Mouse (Mus musculus): ENCODE results near the gene Cacnb2. TPM values are rescaled to one million over a fixed set of nuclear protein-coding genes. Genes with fewer than 3 reads are reported as not detected.

Gene Cacnb2
- total RNA-seq (2021), result 10 to 100 TPM; 66.3 to 74.0 TPM
- long read RNA-seq, experiment 1, transcript Cacnb2-214 (13 exons, 2,117 nt), result major isoform, 28 of 35 reads
- long read RNA-seq, experiment 1, partial matches to known transcripts, result 1 of 35 reads
- long read RNA-seq, experiment 1, other reads (novel, unspliced or antisense), result 6 of 35 reads
- long read RNA-seq, experiment 2, transcript Cacnb2-214 (13 exons, 2,117 nt), result major isoform, 34 of 50 reads
- long read RNA-seq, experiment 2, partial matches to known transcripts, result 1 of 50 reads
- long read RNA-seq, experiment 2, other reads (novel, unspliced or antisense), result 14 of 50 reads

DNA sequence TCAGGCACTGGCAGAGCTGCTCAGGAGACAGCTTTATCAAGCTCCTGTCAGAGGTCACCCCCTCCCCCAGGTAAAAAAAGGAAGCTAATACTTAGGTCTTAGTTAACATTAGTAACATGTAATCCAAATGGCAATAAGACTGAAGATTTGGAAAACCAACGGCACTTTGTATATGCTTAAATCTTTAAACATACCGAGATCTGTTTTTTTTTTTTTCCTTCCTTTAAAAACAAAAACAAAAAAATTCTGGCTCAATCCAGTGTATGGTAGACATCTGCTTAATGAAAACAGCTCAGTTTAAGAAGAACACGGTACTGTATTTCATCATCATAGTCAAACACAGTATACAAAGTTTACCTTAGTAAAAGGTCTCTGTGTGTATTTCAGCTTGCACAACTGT, at the start of gene Cacnb2:
Gene Cacnb2, plus strand, starts transcription at position 301 of the 400 bp plus-strand sequence.
- no peak for DNase-seq
- intact Hi-C loops (cut with DNase I), result loop anchor here (10.0 kb wide), 1 partner anchor 108 kb away; no protein-coding TSS in a partner anchor

DNA sequence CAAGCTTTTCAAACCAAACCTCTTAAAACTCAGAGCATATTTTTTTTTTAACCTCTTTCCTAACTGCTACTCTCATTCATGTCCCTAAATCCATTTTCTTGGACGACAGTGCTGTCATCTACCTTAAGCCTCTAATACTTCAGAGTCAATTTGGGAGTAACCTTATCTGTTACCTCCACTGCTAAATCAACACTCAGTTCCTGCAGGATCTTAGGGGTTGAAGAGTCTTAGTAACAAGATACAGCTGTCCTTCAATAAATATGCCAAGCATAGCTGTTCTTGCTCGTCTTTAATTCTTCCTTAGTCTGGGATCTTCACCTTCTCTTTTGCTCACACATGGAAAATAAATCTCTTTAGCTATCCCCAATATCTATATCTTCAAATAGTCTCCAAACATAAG, 34.9 kb upstream of the Cacnb2 start:
- no peak for DNase-seq
- intact Hi-C loops (cut with DNase I), result no loop called here

DNA sequence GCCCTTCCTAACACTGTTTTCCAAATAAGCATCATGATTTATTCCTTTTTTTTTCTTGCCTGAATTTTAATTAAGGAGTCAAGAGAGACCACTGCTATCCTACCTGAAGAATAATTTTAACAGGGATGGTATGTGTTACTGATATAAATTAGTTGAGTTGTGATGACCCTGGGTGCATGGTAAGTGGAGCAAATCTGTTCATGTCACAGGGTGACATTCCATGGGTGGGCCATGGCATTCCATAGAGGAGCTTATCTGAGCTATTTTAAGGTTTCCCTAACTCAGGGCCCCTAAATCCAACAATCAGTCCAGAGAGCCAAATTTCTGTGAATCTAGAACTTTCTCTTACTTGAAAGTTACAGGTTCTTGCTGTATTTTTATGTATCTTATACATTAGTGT, 31.6 kb upstream of the Cacnb2 start:
- DNase-seq, result no peak
- intact Hi-C loops (cut with DNase I), result no loop called here

DNA sequence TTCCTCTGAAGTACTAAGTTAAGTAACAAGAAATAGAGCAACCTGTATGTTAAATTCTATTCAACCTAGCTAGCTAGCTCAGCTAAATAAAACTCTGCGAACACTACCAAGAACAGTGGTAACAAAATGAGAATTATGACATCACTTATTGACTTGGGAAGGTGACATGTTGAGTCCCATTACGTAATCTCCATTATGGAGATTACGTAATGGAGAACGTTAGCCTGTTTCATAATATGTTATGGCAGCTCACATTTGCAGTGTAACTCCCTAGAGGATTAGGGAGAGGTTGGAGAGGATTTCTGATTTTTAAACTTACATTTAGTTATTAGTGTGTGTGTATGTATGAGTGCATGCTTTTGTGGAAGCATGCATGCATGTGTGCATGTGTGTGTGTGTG, 13.3 kb upstream of the Cacnb2 start:
- DNase-seq, result no peak
- intact Hi-C loops (cut with DNase I), result no loop called here

DNA sequence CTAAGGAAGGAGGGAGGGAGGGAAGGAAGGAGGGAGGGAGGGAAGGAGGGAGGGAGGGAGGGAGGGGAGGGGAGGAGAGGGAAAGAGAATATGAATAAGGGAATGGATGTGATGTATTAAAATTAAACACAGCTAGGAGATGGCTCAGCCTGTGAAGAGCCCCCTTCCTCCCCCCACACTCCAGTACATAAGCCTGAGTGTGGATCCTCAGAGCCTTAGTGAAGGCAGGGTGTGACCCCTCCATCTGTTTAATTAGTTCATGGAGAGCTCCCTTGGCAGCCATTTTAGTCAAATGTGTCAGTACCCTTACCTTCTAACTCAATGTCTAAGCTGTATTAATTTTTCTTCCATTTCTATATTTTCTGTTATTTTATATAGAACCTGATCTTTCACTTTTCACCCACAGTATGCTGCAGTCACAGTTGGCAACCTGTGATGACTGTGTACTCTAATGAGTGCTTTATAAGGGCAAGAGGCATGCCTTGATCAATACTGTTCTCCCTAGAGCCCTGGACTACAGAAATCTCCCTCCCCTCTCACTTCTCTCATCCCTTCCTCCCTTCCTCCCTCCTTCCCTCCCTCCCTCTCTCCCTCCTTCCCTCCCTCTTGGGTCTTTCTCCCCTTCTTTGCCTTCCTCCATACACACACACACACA, 4.9 kb upstream of the Cacnb2 start:
- intact Hi-C loops (cut with DNase I), result no loop called here
- DNase-seq, result no peak

DNA sequence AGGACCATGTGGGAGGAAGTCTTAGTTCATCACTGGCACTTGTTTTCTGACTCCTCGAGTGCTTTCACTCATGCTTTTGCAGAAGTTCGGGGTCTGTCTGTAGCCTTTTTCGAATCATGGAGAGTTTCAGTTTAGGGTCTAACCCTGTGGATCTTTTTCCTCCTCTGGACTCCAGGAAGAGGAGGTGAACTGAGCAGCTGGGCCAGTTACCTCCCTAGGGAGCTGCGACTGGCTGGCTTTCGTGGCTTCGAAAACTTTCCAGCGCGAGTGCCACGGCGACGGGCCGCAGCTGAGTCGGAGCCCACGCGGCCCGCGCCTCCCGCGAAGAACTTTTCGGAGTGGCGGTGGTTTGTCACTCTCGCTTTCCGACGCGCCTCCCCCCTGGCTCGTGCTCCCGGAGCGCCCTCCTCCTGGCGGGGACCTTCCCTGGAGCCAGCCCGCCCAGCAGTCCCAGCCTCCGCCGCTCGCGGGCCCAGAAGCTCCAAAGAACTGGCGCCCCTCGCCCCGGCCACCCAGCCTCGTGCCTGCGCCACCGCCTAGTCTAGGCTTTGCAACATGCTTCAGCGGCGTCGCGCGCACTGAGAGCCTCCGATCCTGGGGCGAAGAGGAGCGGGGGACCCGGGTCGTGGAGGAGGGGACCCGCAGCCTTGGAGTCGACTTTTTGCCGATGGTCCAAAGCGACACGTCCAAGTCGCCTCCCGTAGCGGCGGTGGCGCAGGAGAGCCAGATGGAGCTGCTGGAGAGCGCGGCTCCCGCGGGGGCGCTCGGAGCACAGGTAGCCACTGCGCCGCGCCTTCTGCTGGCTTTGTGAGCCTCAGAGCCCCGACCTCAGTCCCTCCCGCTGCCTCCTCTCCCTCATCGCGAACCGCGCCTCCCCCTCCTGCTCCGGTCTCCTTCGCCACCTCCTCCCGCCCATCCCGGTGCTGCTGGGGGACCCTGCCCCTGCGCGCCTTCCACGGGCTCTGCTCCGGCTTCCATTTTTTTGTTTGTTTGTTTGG, 1.2 kb downstream of the Cacnb2 start:
- peak; percentile 73 to 77 for DNase-seq
- intact Hi-C loops (cut with DNase I), result loop anchor here (2.0 to 10.0 kb wide), 2 partner anchors 73 to 109 kb away; no protein-coding TSS in a partner anchor

DNA sequence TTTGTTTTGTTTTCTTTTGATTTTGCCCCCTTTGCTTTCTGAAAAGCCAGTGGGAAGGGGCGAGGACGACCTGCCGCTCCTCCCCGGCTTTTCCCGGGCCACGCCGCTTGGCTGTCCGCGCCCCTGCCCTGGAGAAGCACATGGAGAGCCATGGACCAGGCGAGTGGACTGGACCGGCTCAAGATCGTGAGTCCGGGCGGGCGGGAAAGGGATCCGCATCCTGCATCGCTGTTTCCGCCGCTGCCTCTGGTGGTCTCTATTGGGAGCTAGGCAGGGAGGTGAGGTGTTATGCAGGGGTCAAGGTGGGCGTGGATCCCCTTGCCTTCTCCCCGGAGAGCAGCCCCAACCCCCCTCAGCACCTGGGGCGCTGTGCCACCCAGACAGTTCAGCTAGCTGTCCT, 1.9 kb downstream of the Cacnb2 start:
- DNase-seq, result peak; percentile 40 to 55
- intact Hi-C loops (cut with DNase I), result loop anchor here (2.0 to 10.0 kb wide), 2 partner anchors 72 to 110 kb away; no protein-coding TSS in a partner anchor

DNA sequence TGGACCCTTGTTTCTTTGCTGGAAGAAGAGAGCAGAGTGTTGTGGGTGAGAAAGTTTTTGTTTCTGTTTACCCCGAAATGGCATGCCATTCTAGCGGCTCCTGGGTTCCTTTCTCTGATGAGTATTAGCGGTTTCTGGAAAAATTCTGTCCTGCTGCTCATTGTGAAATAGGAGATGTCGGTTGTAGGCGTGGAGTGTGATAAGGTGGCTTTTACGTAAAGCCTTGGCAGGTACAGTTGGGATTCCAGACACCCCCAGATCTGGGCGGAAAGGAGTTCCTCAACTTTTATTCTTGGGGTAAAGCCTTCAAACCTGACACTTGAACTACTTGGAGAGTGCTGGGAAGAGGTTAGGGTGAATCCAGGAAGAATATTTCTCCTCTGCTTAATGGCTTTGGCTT, 2.3 kb downstream of the Cacnb2 start:
- no peak for DNase-seq
- intact Hi-C loops (cut with DNase I), result loop anchor here (2.0 to 10.0 kb wide), 2 partner anchors 72 to 110 kb away; no protein-coding TSS in a partner anchor

DNA sequence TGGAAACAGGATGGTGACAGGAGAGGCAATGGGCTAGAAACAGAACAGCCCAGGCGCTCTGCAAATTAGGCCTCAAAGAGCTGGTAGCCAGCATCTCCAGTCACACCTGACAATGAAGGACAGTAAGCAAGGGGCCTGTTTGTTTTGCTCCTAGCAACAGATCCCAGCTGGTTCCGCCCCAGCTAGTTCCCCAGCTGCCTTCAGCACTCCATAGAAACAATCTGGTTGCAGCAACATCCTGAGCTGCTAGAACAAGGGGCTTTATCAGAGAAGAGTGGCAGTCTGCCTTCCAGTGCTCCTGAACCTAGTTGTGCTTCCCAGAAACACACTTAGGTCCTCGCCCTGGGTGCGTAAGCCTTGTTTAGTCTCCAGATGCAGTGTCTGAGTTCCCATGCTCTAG, 5.7 kb downstream of the Cacnb2 start:
- intact Hi-C loops (cut with DNase I), result loop anchor here (2.0 to 10.0 kb wide), 2 partner anchors 34 to 114 kb away; no protein-coding TSS in a partner anchor
- peak; percentile 35 to 48 for DNase-seq

DNA sequence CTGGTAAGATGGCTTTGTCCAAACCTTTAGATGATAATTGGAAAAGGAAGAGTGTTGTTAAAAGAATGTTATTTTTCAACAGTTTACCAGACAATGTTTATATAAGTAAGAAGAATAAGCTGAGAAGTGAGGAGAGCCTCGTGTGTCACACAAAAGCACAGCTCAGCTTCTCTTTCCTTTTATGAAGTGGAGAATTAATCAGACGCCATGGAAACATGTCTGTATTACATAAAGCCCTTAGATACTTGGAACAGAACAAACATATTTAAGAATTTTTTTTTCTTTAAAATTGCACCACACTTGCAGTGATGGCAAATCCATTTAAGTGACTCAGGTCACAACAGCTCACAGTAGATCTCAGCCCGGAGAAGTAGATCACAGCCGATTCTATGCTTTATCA, 9.8 kb downstream of the Cacnb2 start:
- no peak for DNase-seq

DNA sequence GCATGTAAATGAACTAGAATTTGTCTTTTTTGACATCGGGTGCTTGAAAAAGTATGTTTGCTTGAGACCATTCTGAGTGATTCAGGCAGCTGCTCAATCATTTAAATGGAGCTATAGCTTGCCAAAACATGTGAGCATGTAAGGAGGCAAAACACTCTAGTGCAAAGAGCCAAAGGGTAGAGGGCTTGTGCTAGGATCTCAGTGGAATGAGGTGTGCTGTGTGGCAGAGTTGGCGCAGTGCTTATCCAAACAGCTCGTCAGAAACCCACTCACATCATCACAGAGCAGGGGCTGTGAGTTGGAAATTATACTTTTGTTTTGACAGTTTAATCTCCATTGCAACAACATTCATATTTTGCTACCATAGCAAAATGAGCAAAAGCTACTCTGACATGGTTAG, 13.5 kb downstream of the Cacnb2 start:
- no peak for DNase-seq
- intact Hi-C loops (cut with DNase I), result no loop called here

More for the DNA sequence above, 9.8 kb downstream of the Cacnb2 start:
- intact Hi-C loops (cut with DNase I), result no loop called here

DNA sequence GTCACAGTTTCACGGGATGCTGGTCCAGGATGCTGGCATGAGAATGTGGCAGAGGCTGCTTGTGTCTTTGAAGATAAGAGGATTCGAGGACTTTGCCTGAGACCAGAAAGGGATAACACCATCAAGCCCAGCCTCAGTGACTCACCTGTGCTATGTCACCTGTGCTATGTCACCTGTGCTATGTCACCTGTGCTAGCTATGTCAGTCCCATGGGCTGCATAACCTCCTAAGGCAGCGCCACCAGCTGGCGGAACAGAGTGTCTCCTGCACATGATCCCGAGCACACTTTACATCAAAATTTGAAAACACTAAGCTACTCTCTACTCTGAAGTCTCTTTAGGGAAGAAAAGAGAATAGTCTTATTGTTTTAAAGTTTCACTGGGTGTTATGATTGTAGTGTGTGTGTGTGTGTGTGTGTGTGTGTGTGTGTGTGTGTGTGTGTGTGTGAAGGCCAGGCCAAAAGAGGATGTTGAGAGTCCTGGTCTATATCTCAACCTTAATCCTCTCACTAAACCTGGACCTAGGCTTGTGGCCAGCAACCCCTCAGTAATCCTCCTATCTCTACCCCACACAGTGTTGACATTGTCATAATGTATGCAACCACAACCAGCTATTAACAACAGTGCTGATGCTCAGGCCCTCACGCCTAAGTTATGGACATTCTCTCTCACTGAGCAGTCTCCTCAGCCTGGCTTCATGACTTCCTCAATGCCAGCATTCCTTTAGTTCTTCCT, 17.4 kb downstream of the Cacnb2 start:
- intact Hi-C loops (cut with DNase I), result no loop called here
- DNase-seq, result no peak

DNA sequence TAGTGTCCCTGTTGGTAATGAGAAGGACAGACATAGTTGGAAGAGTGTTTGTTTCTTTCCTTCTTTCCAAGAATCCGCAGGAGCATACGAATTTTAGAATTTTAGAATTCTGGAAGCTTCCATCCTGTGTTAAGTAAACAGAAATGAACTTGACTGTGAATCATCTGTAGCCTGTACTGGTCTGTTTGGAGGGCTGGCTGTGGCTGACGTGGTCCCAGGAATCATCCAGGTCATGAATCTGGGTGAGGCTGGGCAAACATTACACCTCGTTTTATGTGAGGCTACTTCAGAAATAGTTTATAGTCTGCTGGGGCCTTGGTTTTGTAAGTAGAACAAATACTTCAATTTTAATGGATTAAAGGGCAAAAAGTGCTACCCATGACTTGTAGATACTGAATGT, 18.0 kb downstream of the Cacnb2 start:
- no peak for DNase-seq
- intact Hi-C loops (cut with DNase I), result no loop called here

DNA sequence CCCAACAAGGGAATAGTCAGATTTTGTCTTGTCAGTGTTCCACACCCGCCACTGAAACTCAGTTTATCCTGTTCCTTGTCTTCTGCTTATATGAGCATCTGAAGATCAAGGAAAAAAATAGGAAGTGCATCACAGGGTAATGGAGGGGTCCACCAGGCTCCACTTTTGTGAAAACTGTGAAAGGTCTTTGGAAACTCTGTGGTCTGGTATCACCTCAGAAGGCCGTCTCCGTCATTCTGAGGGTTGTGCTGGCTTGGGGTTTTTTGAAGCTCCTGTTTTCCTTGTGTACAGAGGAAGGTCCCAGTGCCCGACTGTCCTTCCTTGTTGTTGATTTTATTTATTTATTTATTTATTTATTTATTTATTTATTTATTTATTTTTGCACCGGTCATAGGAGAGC, 20.9 kb downstream of the Cacnb2 start:
- no peak for DNase-seq
- intact Hi-C loops (cut with DNase I), result no loop called here

DNA sequence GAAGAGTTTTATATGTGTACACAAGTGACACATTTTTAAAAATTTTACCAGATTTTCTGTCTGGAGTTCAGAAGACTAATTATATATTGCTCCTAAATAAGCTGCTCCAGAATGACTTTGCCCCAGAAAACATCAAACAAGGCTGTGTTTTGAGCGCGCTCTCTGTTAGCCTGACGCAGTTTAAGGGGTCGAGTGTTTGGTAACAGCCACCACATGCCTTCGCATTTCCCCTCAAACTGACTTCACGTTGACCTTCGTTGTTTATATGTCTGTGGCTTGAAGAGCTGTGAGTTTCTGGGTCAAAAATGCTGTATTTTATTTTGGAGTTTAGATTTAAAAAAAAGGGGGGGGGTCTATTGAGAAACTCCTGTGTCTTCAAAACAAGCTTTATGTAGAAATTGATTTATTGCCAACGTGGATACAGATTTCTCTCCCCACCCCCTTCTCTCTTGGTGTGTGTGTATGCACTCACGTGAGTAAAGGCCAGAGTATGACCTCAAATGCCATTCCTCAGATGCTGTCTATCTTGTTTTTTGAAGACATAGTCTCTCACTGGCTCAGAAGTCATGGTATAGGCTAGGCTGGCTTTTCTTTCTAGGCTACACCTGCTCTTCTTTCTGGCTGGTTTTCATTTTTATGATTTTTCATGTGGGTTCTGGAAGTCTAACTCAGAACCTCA, 27.1 kb downstream of the Cacnb2 start:
- no peak for DNase-seq
- intact Hi-C loops (cut with DNase I), result no loop called here

DNA sequence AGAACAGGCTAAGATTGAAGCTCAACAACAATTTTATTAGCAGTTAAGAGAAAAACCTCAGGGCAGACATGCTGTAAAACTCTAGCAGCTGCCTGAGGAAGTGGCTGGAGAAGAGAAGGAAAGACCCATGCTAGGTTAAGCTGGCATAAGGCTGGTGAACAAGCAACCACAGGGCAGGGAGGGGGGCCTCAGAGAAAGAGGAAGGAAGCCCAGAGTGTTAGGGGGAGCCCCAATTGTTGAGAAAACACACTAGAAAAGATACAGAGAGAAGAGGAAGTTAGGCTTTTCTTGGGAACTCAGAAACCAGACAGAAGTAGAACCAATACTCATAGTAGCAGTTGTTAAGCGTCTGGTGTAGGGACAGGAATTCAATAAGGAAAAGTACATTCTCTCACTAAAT, 28.7 kb downstream of the Cacnb2 start:
- peak in 1 of 2 experiments; percentile 9 for DNase-seq
- intact Hi-C loops (cut with DNase I), result no loop called here

DNA sequence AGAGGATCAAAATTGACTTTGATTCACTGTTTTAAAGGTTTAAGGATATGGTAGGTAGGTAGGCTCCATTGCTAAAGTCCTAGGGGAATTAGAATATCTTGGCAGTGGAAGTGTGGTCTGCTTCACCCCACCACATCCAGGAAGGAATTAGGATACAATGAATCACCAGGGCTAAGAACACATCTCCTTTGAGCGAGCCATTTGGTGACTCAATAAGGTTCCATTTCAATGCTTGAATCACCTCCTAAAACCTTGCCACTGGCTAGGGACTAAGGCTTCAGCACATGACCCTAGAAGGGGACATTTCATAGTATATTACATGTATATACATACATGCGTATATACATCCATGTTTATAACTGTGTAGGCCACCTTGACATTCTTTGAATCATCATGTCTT, 30.3 kb downstream of the Cacnb2 start:
- no peak for DNase-seq
- intact Hi-C loops (cut with DNase I), result no loop called here

DNA sequence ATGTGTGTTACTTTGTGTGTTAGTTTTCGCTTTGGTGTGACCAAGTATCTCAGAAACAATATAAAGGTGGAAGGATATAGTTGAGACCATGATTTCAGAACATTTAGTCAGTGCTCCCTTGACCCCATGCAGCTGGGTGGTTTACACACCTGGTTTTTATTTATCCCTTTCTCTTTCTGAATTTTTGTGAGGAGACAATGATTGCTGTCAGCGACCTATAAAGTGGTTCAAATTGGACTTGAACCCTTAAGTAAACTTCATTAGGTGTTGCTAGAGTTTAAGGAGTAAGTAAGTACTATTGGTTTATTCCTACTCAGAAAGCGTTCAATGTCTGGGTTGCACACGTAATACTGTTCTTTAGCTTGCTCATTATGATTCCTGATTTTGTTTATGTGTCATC, 36.4 kb downstream of the Cacnb2 start:
- intact Hi-C loops (cut with DNase I), result no loop called here
- DNase-seq, result no peak

DNA sequence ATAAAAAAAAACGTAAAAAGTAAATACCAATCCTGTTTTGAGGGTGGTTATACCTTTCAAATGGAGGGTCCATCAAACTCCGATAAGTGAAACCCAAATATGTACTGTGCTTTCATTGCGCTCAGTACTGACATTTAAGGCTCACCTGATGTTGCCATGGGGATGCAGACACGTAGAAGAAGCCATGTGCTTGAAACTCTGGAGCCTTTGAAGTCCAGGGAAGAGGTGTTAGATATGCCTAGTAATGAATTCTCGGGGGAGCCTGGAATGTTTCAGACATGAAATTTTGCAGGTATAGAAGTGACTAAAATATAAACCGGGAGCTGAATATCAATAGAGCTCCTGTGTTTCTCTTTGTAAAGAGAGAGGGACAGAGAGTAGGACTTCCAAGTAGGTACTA, 37.0 kb downstream of the Cacnb2 start:
- no peak for DNase-seq
- intact Hi-C loops (cut with DNase I), result no loop called here
